Mouse (Mus musculus): ENCODE results near the gene Palm2. TPM values are rescaled to one million over a fixed set of nuclear protein-coding genes. Genes with fewer than 3 reads are reported as not detected.

Palm2 gene
- polyA plus RNA-seq, 1 experiment from 2014 or later = 1.1 TPM

- Histone ChIP-seq H3K4me1 (replicated peaks; ENCODE audit: control insufficient read depth, insufficient read depth, low read length) (no peaks in the 10 kb centered on the region), H3K27me3 (replicated peaks; ENCODE audit: control insufficient read depth, insufficient read depth, low read length) (no peaks in the 10 kb centered on the region), H3K36me3 (ENCODE audit: control insufficient read depth, insufficient read depth) (no peaks in the 10 kb centered on the region), H3K9me3 (ENCODE audit: control insufficient read depth) (no peaks in the 10 kb centered on the region), H3K27ac (ENCODE audit: low read depth, low read length) (no peak overlapping the region), H3K4me3 (ENCODE audit: low read depth, low read length) (no peak overlapping the region), H3K9ac (ENCODE audit: low read depth, low read length) (no peak overlapping the region), H3K4me2 (replicated peaks; ENCODE audit: low read depth) (no peak overlapping the region)
- no peak for ATAC-seq
- TF ChIP-seq CTCF (IDR thresholded peaks at IDR 0.05; ENCODE audit: low read depth) = no peak
- 62% methylated on average over 12 of the region's 12 CpGs for WGBS
Measured at GRCm38 (mm10) chr4:57684676-57685215, 250.7 kb downstream of the Palm2 start.

- H3K27ac ChIP-seq (ENCODE audit: low read depth, low read length) = no peak overlapping the region
- 64% methylated on average over 3 of the region's 3 CpGs for WGBS
- H3K9ac ChIP-seq (ENCODE audit: low read depth, low read length) = no peak overlapping the region
- H3K27me3 ChIP-seq (replicated peaks; ENCODE audit: control insufficient read depth, insufficient read depth, low read length) = no peaks in the 10 kb centered on the region
- H3K4me3 ChIP-seq (ENCODE audit: low read depth, low read length) = no peak overlapping the region
- ATAC-seq = no peak
- no peaks in the 10 kb centered on the region for H3K36me3 ChIP-seq (ENCODE audit: control insufficient read depth, insufficient read depth)
- H3K9me3 ChIP-seq (ENCODE audit: control insufficient read depth) = no peaks in the 10 kb centered on the region
- TF ChIP-seq CTCF (IDR thresholded peaks at IDR 0.05; ENCODE audit: low read depth) = no peak
- no peak overlapping the region for H3K4me2 ChIP-seq (replicated peaks; ENCODE audit: low read depth)
- no peaks in the 10 kb centered on the region for H3K4me1 ChIP-seq (replicated peaks; ENCODE audit: control insufficient read depth, insufficient read depth, low read length)
Measured at GRCm38 (mm10) chr4:57686736-57687135, 252.7 kb downstream of the Palm2 start.

GRCm38 (mm10) chr4:57687583-57687982 is 253.5 kb downstream of the Palm2 start:
- no peak for ATAC-seq
- no peak overlapping the region for H3K4me3 ChIP-seq (ENCODE audit: low read depth, low read length)
- H3K9ac ChIP-seq (ENCODE audit: low read depth, low read length) = no peak overlapping the region
- WGBS = 80% methylated on average over 3 of the region's 3 CpGs
- no peaks in the 10 kb centered on the region for H3K9me3 ChIP-seq (ENCODE audit: control insufficient read depth)
- H3K27ac ChIP-seq (ENCODE audit: low read depth, low read length) = no peak overlapping the region
- no peaks in the 10 kb centered on the region for H3K27me3 ChIP-seq (replicated peaks; ENCODE audit: control insufficient read depth, insufficient read depth, low read length)
- H3K4me1 ChIP-seq (replicated peaks; ENCODE audit: control insufficient read depth, insufficient read depth, low read length) = no peaks in the 10 kb centered on the region
- H3K36me3 ChIP-seq (ENCODE audit: control insufficient read depth, insufficient read depth) = no peaks in the 10 kb centered on the region
- TF ChIP-seq CTCF (IDR thresholded peaks at IDR 0.05; ENCODE audit: low read depth) = no peak
- no peak overlapping the region for H3K4me2 ChIP-seq (replicated peaks; ENCODE audit: low read depth)

GRCm38 (mm10) chr4:57688131-57688530 is 254.1 kb downstream of the Palm2 start:
- Histone ChIP-seq H3K9me3 (ENCODE audit: control insufficient read depth) (no peaks in the 10 kb centered on the region), H3K27ac (ENCODE audit: low read depth, low read length) (no peak overlapping the region), H3K27me3 (replicated peaks; ENCODE audit: control insufficient read depth, insufficient read depth, low read length) (no peaks in the 10 kb centered on the region), H3K4me2 (replicated peaks; ENCODE audit: low read depth) (no peak overlapping the region), H3K36me3 (ENCODE audit: control insufficient read depth, insufficient read depth) (no peaks in the 10 kb centered on the region), H3K4me1 (replicated peaks; ENCODE audit: control insufficient read depth, insufficient read depth, low read length) (no peaks in the 10 kb centered on the region), H3K9ac (ENCODE audit: low read depth, low read length) (no peak overlapping the region), H3K4me3 (ENCODE audit: low read depth, low read length) (no peak overlapping the region)
- 77% methylated on average over 9 of the region's 9 CpGs for WGBS
- no peak for ATAC-seq
- TF ChIP-seq CTCF (IDR thresholded peaks at IDR 0.05; ENCODE audit: low read depth) = no peak

GRCm38 (mm10) chr4:57690001-57690400 is 256.0 kb downstream of the Palm2 start:
- TF ChIP-seq CTCF (IDR thresholded peaks at IDR 0.05; ENCODE audit: low read depth) = no peak
- H3K27ac ChIP-seq (ENCODE audit: low read depth, low read length) = no peak overlapping the region
- no peak overlapping the region for H3K4me3 ChIP-seq (ENCODE audit: low read depth, low read length)
- H3K4me2 ChIP-seq (replicated peaks; ENCODE audit: low read depth) = no peak overlapping the region
- no peaks in the 10 kb centered on the region for H3K36me3 ChIP-seq (ENCODE audit: control insufficient read depth, insufficient read depth)
- H3K27me3 ChIP-seq (replicated peaks; ENCODE audit: control insufficient read depth, insufficient read depth, low read length) = no peaks in the 10 kb centered on the region
- no peaks in the 10 kb centered on the region for H3K4me1 ChIP-seq (replicated peaks; ENCODE audit: control insufficient read depth, insufficient read depth, low read length)
- 65% methylated on average over 6 of the region's 6 CpGs for WGBS
- no peak overlapping the region for H3K9ac ChIP-seq (ENCODE audit: low read depth, low read length)
- no peak for ATAC-seq
- no peaks in the 10 kb centered on the region for H3K9me3 ChIP-seq (ENCODE audit: control insufficient read depth)

- no peak for ATAC-seq
- Histone ChIP-seq H3K4me3 (ENCODE audit: low read depth, low read length) (no peak overlapping the region), H3K4me2 (replicated peaks; ENCODE audit: low read depth) (no peak overlapping the region), H3K27me3 (replicated peaks; ENCODE audit: control insufficient read depth, insufficient read depth, low read length) (no peaks in the 10 kb centered on the region), H3K4me1 (replicated peaks; ENCODE audit: control insufficient read depth, insufficient read depth, low read length) (no peaks in the 10 kb centered on the region), H3K36me3 (ENCODE audit: control insufficient read depth, insufficient read depth) (no peaks in the 10 kb centered on the region), H3K9ac (ENCODE audit: low read depth, low read length) (no peak overlapping the region), H3K9me3 (ENCODE audit: control insufficient read depth) (no peaks in the 10 kb centered on the region), H3K27ac (ENCODE audit: low read depth, low read length) (no peak overlapping the region)
- TF ChIP-seq CTCF (IDR thresholded peaks at IDR 0.05; ENCODE audit: low read depth) = no peak
- 73% methylated on average over 1 of the region's 1 CpGs for WGBS
Measured at GRCm38 (mm10) chr4:57690805-57691204, 256.8 kb downstream of the Palm2 start.

All from intestine, postnatal 0 days (tissue).